Mouse (Mus musculus) forebrain, embryonic 16.5 days (tissue): ENCODE results near the gene Bptf. TPM values are rescaled to one million over a fixed set of nuclear protein-coding genes. Genes with fewer than 3 reads are reported as not detected.
A peak's percentile ranks its signal among the peaks of the same experiment; 100 is the strongest.
"Not testable (repeated sequence)": the region's sequence is repeated elsewhere in the genome, so short reads cannot be mapped to it uniquely, and the experiment has no call there.

Experiments used
- ATAC-seq: fragments of 200-750 bp; cut with Nextera tagmentation; 2 replicates; pipeline ENCODE4 v1.8.0; 2017; ENCODE audit warnings: mild to moderate bottlenecking, moderate library complexity
- H3K27ac ChIP-seq: fragments of 300-500 bp; sonication (generic); 2 replicates; pipeline ENCODE4 v1.5.1; 2014; ENCODE audit warnings: low read length, control low read depth
- H3K27me3 ChIP-seq: fragments of 300-500 bp; sonication (generic); replicated peaks from 2 replicates; pipeline ENCODE4 v1.6.1; 2014; ENCODE audit warnings: low read length; ENCODE audit not compliant: control insufficient read depth, insufficient read depth
- H3K36me3 ChIP-seq: fragments of 300-500 bp; sonication (generic); 2 replicates; pipeline ENCODE4 v1.6.1; 2014; ENCODE audit not compliant: control insufficient read depth, insufficient read depth
- H3K4me1 ChIP-seq: fragments of 300-500 bp; sonication (generic); replicated peaks from 2 replicates; pipeline ENCODE4 v1.6.1; 2014; ENCODE audit warnings: low read length; ENCODE audit not compliant: control insufficient read depth, insufficient read depth
- H3K4me2 ChIP-seq: fragments of 300-500 bp; sonication (generic); 2 replicates; pipeline ENCODE4 v1.6.1; 2014; ENCODE audit warnings: mild to moderate bottlenecking, low read length, control low read depth
- H3K4me3 ChIP-seq: fragments of 300-500 bp; sonication (generic); replicated peaks from 2 replicates; pipeline ENCODE4 v1.5.1; 2014; ENCODE audit warnings: mild to moderate bottlenecking, low read length, control low read depth
- H3K9ac ChIP-seq: fragments of 300-500 bp; sonication (generic); replicated peaks from 2 replicates; pipeline ENCODE4 v1.6.1; 2014; ENCODE audit warnings: low read depth, low read length, control low read depth
- H3K9me3 ChIP-seq: fragments of 300-500 bp; sonication (generic); 2 replicates; pipeline ENCODE4 v1.6.1; 2016; ENCODE audit warnings: low read length; ENCODE audit not compliant: control insufficient read depth
- WGBS: fragments of 180-500 bp; shearing (Covaris S2); extraction: QIAGEN DNeasy Blood & Tissue Kit; methylation state at CpG from one replicate; pipeline ENCODE4 v1.1.7; 2014; 5-methylcytosine and 5-hydroxymethylcytosine counted together
- polyA plus RNA-seq: library from polyadenylated mRNA; unstranded; fragments of >200 nt; fragmentation: Nextera tagmentation; extraction: Ambion mirVana; gene quantifications from 2 replicates; pipeline ENCODE4 v1.2.1, GENCODE M21; 2015

Gene Bptf
- polyA plus RNA-seq, 1 experiment from 2014 or later, result 38.8 TPM

GRCm38 (mm10) chr11:106997976-106998375 lies 134.0 kb downstream of the Bptf start:
- WGBS, result 8% methylated on average over 5 of the region's 5 CpGs
- Histone ChIP-seq H3K27ac (no peak overlapping the region), H3K9me3 (no peaks in the 10 kb centered on the region), H3K4me1 (peaks cover 11% of the 10 kb centered on the region), H3K27me3 (no peaks in the 10 kb centered on the region), H3K4me2 (peak overlapping the region; percentile 80), H3K36me3 (peaks cover 20% of the 10 kb centered on the region), H3K4me3 (peak overlapping the region; percentile 96), H3K9ac (peak overlapping the region; percentile 78)
- no peak for ATAC-seq

GRCm38 (mm10) chr11:106996492-106996891 lies 135.4 kb downstream of the Bptf start:
- H3K4me3 ChIP-seq, H3K9ac ChIP-seq, H3K27me3 ChIP-seq, H3K27ac ChIP-seq, ATAC-seq, H3K9me3 ChIP-seq: not testable (repeated sequence)
- Histone ChIP-seq H3K36me3 (peaks cover 20% of the 10 kb centered on the region), H3K4me1 (peaks cover 11% of the 10 kb centered on the region), H3K4me2 (0 out of 2 replicates have a peak overlapping the region, but pooled peaks have one; percentile 1)
- 94% methylated on average over 7 of the region's 7 CpGs for WGBS

GRCm38 (mm10) chr11:106994246-106995085 lies 137.5 kb downstream of the Bptf start:
- 86% methylated on average over 3 of the region's 3 CpGs for WGBS
- Histone ChIP-seq H3K27me3 (no peaks in the 10 kb centered on the region), H3K9ac (no peak overlapping the region), H3K36me3 (peaks cover 27% of the 10 kb centered on the region), H3K4me3 (no peak overlapping the region), H3K9me3 (no peaks in the 10 kb centered on the region), H3K4me1 (peaks cover 11% of the 10 kb centered on the region), H3K27ac (no peak overlapping the region), H3K4me2 (no peak overlapping the region)
- ATAC-seq, result no peak

GRCm38 (mm10) chr11:106987384-106987783 lies 144.5 kb downstream of the Bptf start:
- H3K4me1 ChIP-seq, result no peaks in the 10 kb centered on the region
- 81% methylated on average over 2 of the region's 2 CpGs for WGBS
- no peak overlapping the region for H3K4me2 ChIP-seq
- no peaks in the 10 kb centered on the region for H3K9me3 ChIP-seq
- peaks cover 11% of the 10 kb centered on the region for H3K36me3 ChIP-seq
- no peaks in the 10 kb centered on the region for H3K27me3 ChIP-seq
- no peak overlapping the region for H3K9ac ChIP-seq
- no peak for ATAC-seq
- no peak overlapping the region for H3K27ac ChIP-seq
- no peak overlapping the region for H3K4me3 ChIP-seq

GRCm38 (mm10) chr11:106985979-106986604 lies 145.8 kb downstream of the Bptf start:
- not testable (repeated sequence) for ATAC-seq, H3K9ac ChIP-seq, H3K36me3 ChIP-seq, H3K4me1 ChIP-seq, H3K27ac ChIP-seq, H3K27me3 ChIP-seq, H3K4me2 ChIP-seq, H3K9me3 ChIP-seq, H3K4me3 ChIP-seq
- WGBS, result 82% methylated on average over 8 of the region's 9 CpGs

Other genes starting within 250 kb of the Bptf start
- gene Smurf2, start 211.4 kb downstream of the Bptf start, polyA plus RNA-seq, result 15.0 and 17.4 TPM in 2 replicates
- gene Kpna2, start 132.6 kb downstream of the Bptf start, polyA plus RNA-seq, result 230 and 256 TPM in 2 replicates
- 3.8 and 4.3 TPM in 2 replicates for gene 1810010H24Rik, start 106.4 kb downstream of the Bptf start, polyA plus RNA-seq
- gene Nol11, start 57.3 kb upstream of the Bptf start, polyA plus RNA-seq, result 53.7 and 55.4 TPM in 2 replicates